Mouse (Mus musculus) neural tube, embryonic 13.5 days (tissue): ENCODE measurements around the gene Arhgef11. TPM values are rescaled to one million over a fixed set of nuclear protein-coding genes. Genes with fewer than 3 reads are reported as not detected.
"Not testable (repeated sequence)": the region's sequence is repeated elsewhere in the genome, so short reads cannot be mapped to it uniquely, and the experiment has no call there.

ENCODE experiments used
- ATAC-seq: fragments of 200-750 bp; cut with Nextera tagmentation; 2 replicates; pipeline ENCODE4 v1.8.0; 2017; ENCODE audit warnings: low read depth, mild to moderate bottlenecking, moderate TSS enrichment, moderate library complexity
- H3K27ac ChIP-seq: fragments of 300-500 bp; sonication (generic); replicated peaks from 2 replicates; pipeline ENCODE4 v1.5.1; 2015; ENCODE audit warnings: moderate library complexity, mild to moderate bottlenecking, inconsistent platforms
- H3K27me3 ChIP-seq: fragments of 300-500 bp; sonication (generic); 2 replicates; pipeline ENCODE4 v1.6.1; 2015; ENCODE audit warnings: mild to moderate bottlenecking, inconsistent platforms
- H3K36me3 ChIP-seq: fragments of 300-500 bp; sonication (generic); 2 replicates; pipeline ENCODE4 v1.6.1; 2015; ENCODE audit warnings: mild to moderate bottlenecking, inconsistent platforms
- H3K4me1 ChIP-seq: fragments of 300-500 bp; sonication (generic); replicated peaks from 2 replicates; pipeline ENCODE4 v1.6.1; 2015; ENCODE audit warnings: inconsistent platforms
- H3K4me2 ChIP-seq: fragments of 300-500 bp; sonication (generic); 2 replicates; pipeline ENCODE4 v1.6.1; 2015; ENCODE audit warnings: inconsistent platforms, mild to moderate bottlenecking, moderate library complexity
- H3K4me3 ChIP-seq: fragments of 300-500 bp; sonication (generic); 2 replicates; pipeline ENCODE4 v1.5.1; 2015; ENCODE audit warnings: mild to moderate bottlenecking, inconsistent platforms
- H3K9ac ChIP-seq: fragments of 300-500 bp; sonication (generic); 2 replicates; pipeline ENCODE4 v1.6.1; 2015; ENCODE audit warnings: moderate library complexity, mild to moderate bottlenecking, inconsistent platforms
- H3K9me3 ChIP-seq: fragments of 300-500 bp; sonication (generic); 2 replicates; pipeline ENCODE4 v1.6.1; 2016; ENCODE audit warnings: inconsistent platforms
- WGBS: fragments of 180-500 bp; shearing (Covaris S2); methylation state at CpG from one replicate; pipeline ENCODE4 v1.1.7; 2015; 5-methylcytosine and 5-hydroxymethylcytosine counted together
- polyA plus RNA-seq: library from polyadenylated mRNA; unstranded; fragments of >200 nt; fragmentation: Nextera tagmentation; extraction: Ambion mirVana; gene quantifications from 2 replicates; pipeline ENCODE4 v1.2.1, GENCODE M21; 2015

The Arhgef11 gene
- polyA plus RNA-seq: 21.3 and 22.0 TPM in 2 replicates

DNA sequence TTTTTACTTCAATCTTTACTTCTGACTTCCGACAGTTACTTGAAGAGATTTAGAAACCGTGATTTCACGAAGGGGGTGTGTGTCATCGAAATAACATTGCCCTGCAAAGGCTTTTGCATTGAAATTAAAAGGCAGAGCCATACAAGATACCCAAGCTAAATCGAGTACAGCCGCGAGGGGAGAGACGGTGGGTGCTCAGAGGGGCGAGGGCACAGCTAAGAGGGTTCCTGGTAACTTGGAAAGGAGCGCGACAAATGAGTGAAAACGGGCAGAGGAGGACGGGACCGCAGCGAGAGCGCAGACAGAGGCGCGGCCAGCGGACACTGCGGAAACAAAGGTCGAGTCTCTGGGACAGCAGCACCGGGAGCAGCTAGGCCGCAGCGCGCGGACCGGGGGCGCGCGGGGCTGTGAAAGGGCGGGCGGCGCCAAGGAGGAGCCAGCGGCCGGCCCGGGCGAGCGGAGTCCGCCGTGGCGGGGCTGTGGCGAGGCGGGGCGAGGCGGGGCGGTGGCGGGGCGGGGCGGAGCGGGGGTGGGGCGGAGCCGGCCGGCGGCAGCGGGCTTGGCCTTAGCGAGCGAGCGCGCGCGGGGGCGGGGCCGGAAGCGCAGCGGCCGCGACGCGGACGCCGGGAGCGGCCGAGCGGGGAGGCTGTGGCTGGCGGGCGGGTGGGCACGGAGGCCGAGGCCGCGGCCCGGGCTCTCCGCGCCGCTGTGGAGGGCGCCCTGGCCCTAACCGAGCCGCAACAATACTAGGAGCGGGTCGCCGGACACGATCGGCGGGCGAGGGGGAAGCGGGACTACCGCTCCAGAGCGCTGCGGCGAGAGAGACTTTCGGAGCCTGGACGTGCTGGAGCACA is at the start of gene Arhgef11:
Arhgef11 (plus strand) TSS at position 603 of the 854 bp plus-strand sequence.
- Histone ChIP-seq H3K4me2 (peak within 1 kb of the TSS; percentile 97), H3K4me3 (peak within 1 kb of the TSS; percentile 85), H3K9me3 (no peaks in the 10 kb centered on the region), H3K36me3 (no peaks in the 10 kb centered on the region), H3K4me1 (peaks cover 47% of the 10 kb centered on the region), H3K27ac (peak within 1 kb of the TSS; percentile 96), H3K27me3 (no peaks in the 10 kb centered on the region), H3K9ac (peak within 1 kb of the TSS; percentile 88)
- 2% methylated on average over 77 of the region's 101 CpGs for WGBS
- peak; percentile 92 for ATAC-seq

DNA sequence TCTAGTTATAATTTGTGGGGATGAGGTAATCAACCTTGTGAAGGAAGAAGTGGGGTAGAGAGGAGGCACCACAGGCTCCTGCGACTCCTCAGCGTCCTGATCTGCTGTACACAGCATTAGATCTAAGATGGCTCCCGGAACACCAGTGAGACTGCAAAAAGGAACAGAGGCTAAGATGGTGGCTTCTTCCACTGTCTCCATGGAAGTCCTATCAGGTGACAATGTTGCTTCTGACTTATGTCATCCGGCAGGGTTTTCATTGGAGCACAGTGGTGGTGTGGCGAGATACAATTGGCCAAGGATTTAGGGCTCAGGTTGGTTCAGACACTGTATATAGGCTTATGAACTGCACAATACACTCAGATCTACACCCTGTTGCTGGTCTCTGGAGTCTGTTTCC is 48.7 kb upstream of the Arhgef11 start:
- H3K9ac ChIP-seq: no peak overlapping the region
- no peak overlapping the region for H3K4me2 ChIP-seq
- H3K36me3 ChIP-seq: no peaks in the 10 kb centered on the region
- no peak overlapping the region for H3K4me3 ChIP-seq
- peaks cover 14% of the 10 kb centered on the region for H3K4me1 ChIP-seq
- H3K27ac ChIP-seq: no peak overlapping the region
- no peaks in the 10 kb centered on the region for H3K27me3 ChIP-seq
- WGBS: 86% methylated on average over 5 of the region's 5 CpGs
- ATAC-seq: no peak
- no peaks in the 10 kb centered on the region for H3K9me3 ChIP-seq

GRCm38 (mm10) chr3:87575766-87576165 is 41.6 kb upstream of the Arhgef11 start:
- no peak for ATAC-seq
- H3K4me3 ChIP-seq: no peak overlapping the region
- H3K9me3 ChIP-seq: peaks cover 3% of the 10 kb centered on the region; the same call in 1 of the 2 replicates
- H3K27ac ChIP-seq: no peak overlapping the region
- H3K27me3 ChIP-seq: no peaks in the 10 kb centered on the region
- H3K36me3 ChIP-seq: no peaks in the 10 kb centered on the region
- 42% methylated on average over 6 of the region's 6 CpGs for WGBS
- no peak overlapping the region for H3K9ac ChIP-seq
- H3K4me1 ChIP-seq: no peaks in the 10 kb centered on the region
- no peak overlapping the region for H3K4me2 ChIP-seq

- Histone ChIP-seq H3K9me3 (peaks cover 3% of the 10 kb centered on the region; the same call in 1 of the 2 replicates), H3K27ac (no peak overlapping the region), H3K27me3 (no peaks in the 10 kb centered on the region), H3K36me3 (no peaks in the 10 kb centered on the region), H3K4me3 (no peak overlapping the region), H3K4me1 (no peaks in the 10 kb centered on the region), H3K4me2 (no peak overlapping the region), H3K9ac (no peak overlapping the region)
- 95% methylated on average over 4 of the region's 4 CpGs for WGBS
- no peak for ATAC-seq
Measured at GRCm38 (mm10) chr3:87582259-87582658, 35.1 kb upstream of the Arhgef11 start.

- Histone ChIP-seq H3K4me3 (no peak overlapping the region), H3K27ac (no peak overlapping the region), H3K4me2 (no peak overlapping the region), H3K27me3 (no peaks in the 10 kb centered on the region), H3K36me3 (no peaks in the 10 kb centered on the region), H3K9me3 (peaks cover 3% of the 10 kb centered on the region; the same call in 1 of the 2 replicates), H3K4me1 (no peaks in the 10 kb centered on the region), H3K9ac (no peak overlapping the region)
- ATAC-seq: no peak
- WGBS: 79% methylated on average over 5 of the region's 5 CpGs
Measured at GRCm38 (mm10) chr3:87593793-87594192, 23.6 kb upstream of the Arhgef11 start.

- H3K9ac ChIP-seq, H3K4me1 ChIP-seq, H3K27ac ChIP-seq, H3K27me3 ChIP-seq, ATAC-seq, H3K4me3 ChIP-seq, H3K36me3 ChIP-seq, H3K4me2 ChIP-seq: not testable (repeated sequence)
- H3K9me3 ChIP-seq: peaks cover 15% of the 10 kb centered on the region
- 84% methylated on average over 4 of the region's 4 CpGs for WGBS
Measured at GRCm38 (mm10) chr3:87595328-87595727, 22.0 kb upstream of the Arhgef11 start.

GRCm38 (mm10) chr3:87601077-87601476 is 16.3 kb upstream of the Arhgef11 start:
- WGBS: 93% methylated on average over 15 of the region's 15 CpGs
- ATAC-seq: not testable (repeated sequence)

DNA sequence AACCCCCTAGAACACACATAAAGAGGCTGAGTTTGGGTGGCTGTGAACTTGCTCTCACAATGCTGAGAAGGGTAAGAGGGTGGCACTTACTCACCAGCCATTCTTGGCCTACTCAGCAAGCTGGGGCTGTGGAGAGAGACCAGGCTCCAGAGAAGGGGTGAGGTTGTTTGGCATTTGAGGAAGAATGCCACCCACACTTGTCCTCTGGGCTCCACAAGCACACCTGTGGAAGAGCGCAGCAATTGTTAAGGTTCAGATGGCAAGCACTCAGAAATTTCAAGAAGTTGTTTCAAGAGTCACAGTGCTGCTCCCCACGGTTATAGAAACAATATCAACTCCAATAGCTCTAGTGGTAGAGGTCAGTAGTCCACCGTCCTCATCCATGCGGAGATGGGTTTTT is 1.0 kb upstream of the Arhgef11 start:
- H3K4me2 ChIP-seq: peak overlapping the region; percentile 97
- H3K27me3 ChIP-seq: no peaks in the 10 kb centered on the region
- no peaks in the 10 kb centered on the region for H3K9me3 ChIP-seq
- peak overlapping the region; percentile 88; the same call in 1 of the 2 replicates for H3K9ac ChIP-seq
- H3K36me3 ChIP-seq: no peaks in the 10 kb centered on the region
- no peak for ATAC-seq
- 59% methylated on average over 4 of the region's 4 CpGs for WGBS
- peak overlapping the region; percentile 85 for H3K4me3 ChIP-seq
- H3K4me1 ChIP-seq: peaks cover 39% of the 10 kb centered on the region
- H3K27ac ChIP-seq: peak overlapping the region; percentile 96; the same call in 1 of the 2 replicates

More at GRCm38 (mm10) chr3:87601077-87601476, 16.3 kb upstream of the Arhgef11 start:
- H3K36me3 ChIP-seq, H3K4me1 ChIP-seq, H3K9ac ChIP-seq, H3K27ac ChIP-seq, H3K4me2 ChIP-seq, H3K4me3 ChIP-seq, H3K27me3 ChIP-seq: not testable (repeated sequence)
- peaks cover 30% of the 10 kb centered on the region for H3K9me3 ChIP-seq

DNA sequence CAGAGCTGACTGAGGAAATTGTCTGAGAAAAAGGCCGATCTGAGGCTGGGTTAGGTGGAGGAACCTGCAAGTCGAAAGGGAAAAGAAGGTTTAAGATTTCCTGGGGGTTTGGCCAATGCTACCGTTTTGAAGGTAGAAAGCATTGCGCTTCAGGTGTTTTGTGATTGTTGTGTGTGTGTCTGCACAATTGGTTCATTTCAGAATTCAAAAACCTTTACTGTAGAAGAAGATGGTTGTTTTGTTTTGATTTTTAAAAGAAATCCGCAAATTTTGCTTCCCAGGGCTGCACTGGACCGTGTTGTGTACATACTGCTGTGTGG is 412 bp downstream of the Arhgef11 start:
- H3K4me2 ChIP-seq: peak overlapping the region; percentile 97
- H3K4me1 ChIP-seq: peaks cover 52% of the 10 kb centered on the region
- H3K9ac ChIP-seq: peak overlapping the region; percentile 88
- H3K27me3 ChIP-seq: no peaks in the 10 kb centered on the region
- under 1% methylated on average over 6 of the region's 6 CpGs for WGBS
- no peak for ATAC-seq
- peak overlapping the region; percentile 96 for H3K27ac ChIP-seq
- no peaks in the 10 kb centered on the region for H3K36me3 ChIP-seq
- peak overlapping the region; percentile 85 for H3K4me3 ChIP-seq
- H3K9me3 ChIP-seq: no peaks in the 10 kb centered on the region

DNA sequence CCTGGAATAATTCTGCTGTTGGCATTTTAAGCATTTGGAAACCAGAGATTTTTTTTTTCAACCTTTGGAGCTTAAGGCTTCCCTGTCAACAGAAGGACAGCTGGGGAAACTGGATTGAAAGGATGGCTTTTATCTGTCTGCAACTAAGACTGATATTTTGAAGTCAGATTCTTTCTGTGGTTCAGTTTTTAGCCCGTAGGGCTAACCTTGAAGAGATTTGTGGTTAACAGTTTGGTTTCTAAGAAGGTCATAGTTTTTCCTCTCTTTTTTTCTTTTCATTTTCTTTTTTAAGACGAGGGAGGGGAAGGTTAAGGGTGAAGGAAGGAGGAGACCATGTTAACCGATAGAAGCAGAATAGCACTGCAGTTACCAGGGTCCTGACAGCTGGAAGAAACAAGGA is 881 bp downstream of the Arhgef11 start:
- peak overlapping the region; percentile 97 for H3K4me2 ChIP-seq
- no peaks in the 10 kb centered on the region for H3K9me3 ChIP-seq
- H3K9ac ChIP-seq: peak overlapping the region; percentile 88
- no peaks in the 10 kb centered on the region for H3K36me3 ChIP-seq
- 2% methylated on average over 3 of the region's 3 CpGs for WGBS
- no peaks in the 10 kb centered on the region for H3K27me3 ChIP-seq
- 0 out of 2 replicates have a peak overlapping the region, but pooled peaks have one; percentile 96 for H3K27ac ChIP-seq
- ATAC-seq: no peak
- H3K4me1 ChIP-seq: peaks cover 52% of the 10 kb centered on the region
- peak overlapping the region; percentile 85 for H3K4me3 ChIP-seq

- Histone ChIP-seq H3K27ac (no peak overlapping the region), H3K4me2 (peak overlapping the region; percentile 97), H3K27me3 (no peaks in the 10 kb centered on the region), H3K4me1 (peaks cover 52% of the 10 kb centered on the region), H3K9ac (peak overlapping the region; percentile 88), H3K4me3 (peak overlapping the region; percentile 85), H3K9me3 (no peaks in the 10 kb centered on the region), H3K36me3 (no peaks in the 10 kb centered on the region)
- 50% methylated on average over 5 of the region's 5 CpGs for WGBS
- ATAC-seq: no peak
Measured at GRCm38 (mm10) chr3:87618981-87619710, 1.8 kb downstream of the Arhgef11 start.

- WGBS: 57% methylated on average over 7 of the region's 7 CpGs
- no peaks in the 10 kb centered on the region for H3K36me3 ChIP-seq
- H3K9ac ChIP-seq: peak overlapping the region; percentile 88
- H3K4me3 ChIP-seq: peak overlapping the region; percentile 85
- H3K27me3 ChIP-seq: no peaks in the 10 kb centered on the region
- no peaks in the 10 kb centered on the region for H3K9me3 ChIP-seq
- no peak for ATAC-seq
- H3K4me2 ChIP-seq: peak overlapping the region; percentile 97
- H3K27ac ChIP-seq: no peak overlapping the region
- H3K4me1 ChIP-seq: peaks cover 57% of the 10 kb centered on the region
Measured at GRCm38 (mm10) chr3:87620218-87620891, 3.0 kb downstream of the Arhgef11 start.
